Mouse (Mus musculus) gastrocnemius, postnatal 14 days (tissue): ENCODE measurements around the gene Tmem177. TPM values are rescaled to one million over a fixed set of nuclear protein-coding genes. Genes with fewer than 3 reads are reported as not detected.

Experiments
- DNase-seq: peaks from one replicate; pipeline ENCODE4 v3.0.0; 2021; ENCODE audit warnings: mixed read lengths
- intact Hi-C: fragments of 180-260 bp; cut with DNase I; formaldehyde crosslinking; loops from one replicate; pipeline ENCODE4 v1.15.1; 2025; ENCODE audit warnings: low total_unique reads
- long read RNA-seq, 2 experiments: library from polyadenylated mRNA; stranded (forward); transcript quantifications; one replicate each; pipeline ENCODE4 v2.0.0; 2021
- total RNA-seq, 2 experiments: library from RNA; stranded (reverse); gene quantifications; 2 replicates each; pipeline ENCODE4 v1.2.3; 2021

Gene Tmem177
- total RNA-seq, result 1 to 10 TPM; 4.0 to 5.3 TPM
- long read RNA-seq, experiment 1, transcript Tmem177-201 (2 exons, 3,341 nt), result major isoform, 15 of 17 reads
- long read RNA-seq, experiment 1, partial matches to known transcripts, result 0 of 17 reads
- long read RNA-seq, experiment 1, other reads (novel, unspliced or antisense), result 2 of 17 reads
- long read RNA-seq, experiment 2, transcript Tmem177-201 (2 exons, 3,341 nt), result major isoform, 13 of 17 reads
- long read RNA-seq, experiment 2, partial matches to known transcripts, result 0 of 17 reads
- long read RNA-seq, experiment 2, other reads (novel, unspliced or antisense), result 4 of 17 reads

- intact Hi-C loops, result no loop called here
- DNase-seq, result peak; percentile 94
Observed at GRCm38 (mm10) chr1:119912953-119913814, at the start of gene Tmem177. TSS of gene Tmem177 (minus strand) at chr1:119913208.

GRCm38 (mm10) chr1:119959920-119960319, 46.9 kb upstream of the Tmem177 start:
- no peak for DNase-seq
- intact Hi-C loops, result no loop called here

GRCm38 (mm10) chr1:119959464-119959863, 46.5 kb upstream of the Tmem177 start:
- no peak for DNase-seq
- intact Hi-C loops, result no loop called here

- intact Hi-C loops, result no loop called here
- no peak for DNase-seq
Observed at GRCm38 (mm10) chr1:119957716-119958222, 44.8 kb upstream of the Tmem177 start.

- intact Hi-C loops, result no loop called here
- DNase-seq, result no peak
Observed at GRCm38 (mm10) chr1:119954680-119955079, 41.7 kb upstream of the Tmem177 start.

GRCm38 (mm10) chr1:119953456-119953855, 40.4 kb upstream of the Tmem177 start:
- DNase-seq, result no peak
- intact Hi-C loops, result no loop called here

- intact Hi-C loops, result no loop called here
- DNase-seq, result no peak
Observed at GRCm38 (mm10) chr1:119950086-119950485, 37.1 kb upstream of the Tmem177 start.

GRCm38 (mm10) chr1:119936861-119937260, 23.9 kb upstream of the Tmem177 start:
- DNase-seq, result no peak
- intact Hi-C loops, result no loop called here

GRCm38 (mm10) chr1:119931421-119932150, 18.6 kb upstream of the Tmem177 start:
- intact Hi-C loops, result no loop called here
- no peak for DNase-seq

- no peak for DNase-seq
- intact Hi-C loops, result loop anchor here (10.0 kb wide), 1 partner anchor 385 kb away; no protein-coding TSS in a partner anchor
Observed at GRCm38 (mm10) chr1:119929715-119930114, 16.7 kb upstream of the Tmem177 start.

GRCm38 (mm10) chr1:119919299-119919698, 6.3 kb upstream of the Tmem177 start:
- intact Hi-C loops, result no loop called here
- no peak for DNase-seq

GRCm38 (mm10) chr1:119916823-119917371, 3.9 kb upstream of the Tmem177 start:
- intact Hi-C loops, result no loop called here
- no peak for DNase-seq

GRCm38 (mm10) chr1:119907206-119907748, 5.7 kb downstream of the Tmem177 start:
- intact Hi-C loops, result no loop called here
- no peak for DNase-seq

GRCm38 (mm10) chr1:119903231-119903620, 9.8 kb downstream of the Tmem177 start:
- intact Hi-C loops, result no loop called here
- no peak for DNase-seq

GRCm38 (mm10) chr1:119902551-119903230, 10.3 kb downstream of the Tmem177 start:
- intact Hi-C loops, result no loop called here
- no peak for DNase-seq

GRCm38 (mm10) chr1:119899195-119900123, 13.5 kb downstream of the Tmem177 start:
- DNase-seq, result no peak
- intact Hi-C loops, result no loop called here

- intact Hi-C loops, result loop anchor here (5.0 kb wide), 1 partner anchor 58 kb away; the partner anchor contains the start of gene Ptpn4
Observed at GRCm38 (mm10) chr1:119894936-119895335, 18.1 kb downstream of the Tmem177 start.

GRCm38 (mm10) chr1:119893600-119893999, 19.4 kb downstream of the Tmem177 start:
- intact Hi-C loops, result loop anchor here (5.0 kb wide), 1 partner anchor 56 kb away; the partner anchor contains the start of gene Ptpn4
- no peak for DNase-seq

More at GRCm38 (mm10) chr1:119894936-119895335, 18.1 kb downstream of the Tmem177 start:
- DNase-seq, result peak; percentile 61
